Mouse (Mus musculus): Measurements from ENCODE around the gene Nipsnap3b. TPM values are rescaled to one million over a fixed set of nuclear protein-coding genes. Genes with fewer than 3 reads are reported as not detected.

Gene Nipsnap3b
- total RNA-seq, 1 experiment: 26.1 TPM

- Histone ChIP-seq H3K9me3 (ENCODE audit: control insufficient read depth, insufficient read depth, low read depth, low read length) (peaks cover 2% of the 10 kb centered on the region; the same call in 1 of the 2 replicates), H3K27ac (ENCODE audit: insufficient read depth, low read depth, low read length, poor library complexity, severe bottlenecking) (no peak overlapping the region), H3K4me3 (ENCODE audit: insufficient read depth in 1 of 2, low read depth in 1 of 2, low read length in 2 of 2, poor library complexity in 1 of 2, severe bottlenecking in 1 of 2) (no peak overlapping the region), H3K9ac (ENCODE audit: insufficient read depth, low read depth, low read length, poor library complexity, severe bottlenecking) (no peak overlapping the region), H3K36me3 (ENCODE audit: control insufficient read depth, insufficient read depth, low read length, poor library complexity, severe bottlenecking) (no peaks in the 10 kb centered on the region; the same call in 1 of the 2 replicates), H3K4me1 (ENCODE audit: control insufficient read depth in 2 of 2, insufficient read depth in 2 of 2, low read length in 2 of 2, poor library complexity in 1 of 2) (peaks cover 0 to 3% of the 10 kb centered on the region in 2 experiments; a peak in 2 of 4 replicates)
- in situ Hi-C loops (cut with MboI; ENCODE audit: low sequenced_read_pairs in 2 of 2, unreplicated experiment in 2 of 2): no loop called here
- DNase-seq (ENCODE audit: low read depth, low spot score): no peak
- TF ChIP-seq ZNF384 (IDR thresholded peaks at IDR 0.05; ENCODE audit: low read depth, low read length) (no peak), CHD2 (IDR thresholded peaks at IDR 0.05; ENCODE audit: low read depth, low read length) (no peak), ZC3H11A (IDR thresholded peaks at IDR 0.05; ENCODE audit: borderline replicate concordance, low read depth, low read length) (no peak), HCFC1 (IDR thresholded peaks at IDR 0.05; ENCODE audit: borderline replicate concordance, insufficient read depth, low read length) (no peak), MAFK (IDR thresholded peaks at IDR 0.05; ENCODE audit: insufficient read depth, low read depth, low read length) (no peak)
These were observed 2.7 kb downstream of the Nipsnap3b start for GRCm38 (mm10) chr4:53014421-53014820.

- H3K9me3 ChIP-seq (ENCODE audit: control insufficient read depth, insufficient read depth, low read depth, low read length): peaks cover 2% of the 10 kb centered on the region; the same call in 1 of the 2 replicates
- H3K4me3 ChIP-seq (ENCODE audit: insufficient read depth in 1 of 2, low read depth in 1 of 2, low read length in 2 of 2, poor library complexity in 1 of 2, severe bottlenecking in 1 of 2): no peak overlapping the region
- peaks cover 0 to 3% of the 10 kb centered on the region in 2 experiments; a peak in 2 of 4 replicates for H3K4me1 ChIP-seq (ENCODE audit: control insufficient read depth in 2 of 2, insufficient read depth in 2 of 2, low read length in 2 of 2, poor library complexity in 1 of 2)
- H3K36me3 ChIP-seq (ENCODE audit: control insufficient read depth, insufficient read depth, low read length, poor library complexity, severe bottlenecking): no peaks in the 10 kb centered on the region; the same call in 1 of the 2 replicates
- TF ChIP-seq MAFK (IDR thresholded peaks at IDR 0.05; ENCODE audit: insufficient read depth, low read depth, low read length) (no peak), ZNF384 (IDR thresholded peaks at IDR 0.05; ENCODE audit: low read depth, low read length) (no peak), HCFC1 (IDR thresholded peaks at IDR 0.05; ENCODE audit: borderline replicate concordance, insufficient read depth, low read length) (no peak), ZC3H11A (IDR thresholded peaks at IDR 0.05; ENCODE audit: borderline replicate concordance, low read depth, low read length) (no peak), CHD2 (IDR thresholded peaks at IDR 0.05; ENCODE audit: low read depth, low read length) (no peak)
- H3K27ac ChIP-seq (ENCODE audit: insufficient read depth, low read depth, low read length, poor library complexity, severe bottlenecking): no peak overlapping the region
- in situ Hi-C loops (cut with MboI; ENCODE audit: low sequenced_read_pairs in 2 of 2, unreplicated experiment in 2 of 2): no loop called here
- no peak overlapping the region for H3K9ac ChIP-seq (ENCODE audit: insufficient read depth, low read depth, low read length, poor library complexity, severe bottlenecking)
- no peak for DNase-seq (ENCODE audit: low read depth, low spot score)
These were observed 3.3 kb downstream of the Nipsnap3b start for GRCm38 (mm10) chr4:53015024-53015423.

GRCm38 (mm10) chr4:53018392-53018791 lies 6.7 kb downstream of the Nipsnap3b start:
- no peak overlapping the region for H3K4me3 ChIP-seq (ENCODE audit: insufficient read depth in 1 of 2, low read depth in 1 of 2, low read length in 2 of 2, poor library complexity in 1 of 2, severe bottlenecking in 1 of 2)
- peaks cover 2% of the 10 kb centered on the region for H3K36me3 ChIP-seq (ENCODE audit: control insufficient read depth, insufficient read depth, low read length, poor library complexity, severe bottlenecking)
- peaks cover 2% of the 10 kb centered on the region; the same call in 1 of the 2 replicates for H3K9me3 ChIP-seq (ENCODE audit: control insufficient read depth, insufficient read depth, low read depth, low read length)
- no peaks in the 10 kb centered on the region for H3K4me1 ChIP-seq (ENCODE audit: control insufficient read depth in 2 of 2, insufficient read depth in 2 of 2, low read length in 2 of 2, poor library complexity in 1 of 2)
- H3K27ac ChIP-seq (ENCODE audit: insufficient read depth, low read depth, low read length, poor library complexity, severe bottlenecking): no peak overlapping the region
- TF ChIP-seq ZC3H11A (IDR thresholded peaks at IDR 0.05; ENCODE audit: borderline replicate concordance, low read depth, low read length) (no peak), HCFC1 (IDR thresholded peaks at IDR 0.05; ENCODE audit: borderline replicate concordance, insufficient read depth, low read length) (no peak), ZNF384 (IDR thresholded peaks at IDR 0.05; ENCODE audit: low read depth, low read length) (no peak), CHD2 (IDR thresholded peaks at IDR 0.05; ENCODE audit: low read depth, low read length) (no peak), MAFK (IDR thresholded peaks at IDR 0.05; ENCODE audit: insufficient read depth, low read depth, low read length) (no peak)
- DNase-seq (ENCODE audit: low read depth, low spot score): no peak
- in situ Hi-C loops (cut with MboI; ENCODE audit: low sequenced_read_pairs in 2 of 2, unreplicated experiment in 2 of 2): no loop called here
- no peak overlapping the region for H3K9ac ChIP-seq (ENCODE audit: insufficient read depth, low read depth, low read length, poor library complexity, severe bottlenecking)

- in situ Hi-C loops (cut with MboI; ENCODE audit: low sequenced_read_pairs in 2 of 2, unreplicated experiment in 2 of 2): no loop called here
- DNase-seq (ENCODE audit: low read depth, low spot score): no peak
- TF ChIP-seq CHD2 (IDR thresholded peaks at IDR 0.05; ENCODE audit: low read depth, low read length) (no peak), ZC3H11A (IDR thresholded peaks at IDR 0.05; ENCODE audit: borderline replicate concordance, low read depth, low read length) (no peak), MAFK (IDR thresholded peaks at IDR 0.05; ENCODE audit: insufficient read depth, low read depth, low read length) (no peak), HCFC1 (IDR thresholded peaks at IDR 0.05; ENCODE audit: borderline replicate concordance, insufficient read depth, low read length) (no peak), ZNF384 (IDR thresholded peaks at IDR 0.05; ENCODE audit: low read depth, low read length) (no peak)
- Histone ChIP-seq H3K36me3 (ENCODE audit: control insufficient read depth, insufficient read depth, low read length, poor library complexity, severe bottlenecking) (peaks cover 2% of the 10 kb centered on the region; the same call in 1 of the 2 replicates), H3K27ac (ENCODE audit: insufficient read depth, low read depth, low read length, poor library complexity, severe bottlenecking) (no peak overlapping the region), H3K9ac (ENCODE audit: insufficient read depth, low read depth, low read length, poor library complexity, severe bottlenecking) (no peak overlapping the region), H3K9me3 (ENCODE audit: control insufficient read depth, insufficient read depth, low read depth, low read length) (no peaks in the 10 kb centered on the region), H3K4me3 (ENCODE audit: insufficient read depth in 1 of 2, low read depth in 1 of 2, low read length in 2 of 2, poor library complexity in 1 of 2, severe bottlenecking in 1 of 2) (no peak overlapping the region), H3K4me1 (ENCODE audit: control insufficient read depth in 2 of 2, insufficient read depth in 2 of 2, low read length in 2 of 2, poor library complexity in 1 of 2) (no peaks in the 10 kb centered on the region)
These were observed 11.7 kb downstream of the Nipsnap3b start for GRCm38 (mm10) chr4:53023189-53023925.

Data from ES-E14 (cell line).